Mouse (Mus musculus): ENCODE results near the gene Fam129b.

DNA sequence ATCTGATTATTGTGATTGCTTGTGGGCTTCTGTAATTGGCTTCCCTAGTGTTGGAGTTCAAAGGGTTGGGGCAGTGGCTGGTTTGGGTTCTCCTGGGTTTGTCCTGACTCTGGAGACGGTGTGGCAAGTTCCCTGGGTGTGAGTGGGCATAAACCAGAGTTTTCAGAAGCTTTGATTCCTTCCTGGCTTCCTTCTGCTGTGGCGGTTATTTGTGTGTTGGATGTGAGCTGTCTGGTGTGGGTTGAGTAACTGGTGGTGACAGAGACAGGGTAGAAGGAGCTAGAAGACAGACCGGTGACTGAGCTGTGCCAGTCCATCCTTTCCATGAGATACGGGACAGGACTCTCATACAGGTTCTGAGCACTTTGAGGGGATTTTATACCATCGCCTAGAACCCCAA, 3.7 kb downstream of the Fam129b start:
- TF ChIP-seq POLR2A (IDR thresholded peaks at IDR 0.05; ENCODE audit: low read depth, low read length): no peak
- TF ChIP-seq CTCF (conservative IDR thresholded peaks at IDR 0.05; ENCODE audit: insufficient read depth, insufficient read length, low read depth, low read length): no peak

All from kidney, adult 2 months (tissue).